Mouse (Mus musculus): Measurements from ENCODE around the gene Pax9.

Pax9 gene

DNA sequence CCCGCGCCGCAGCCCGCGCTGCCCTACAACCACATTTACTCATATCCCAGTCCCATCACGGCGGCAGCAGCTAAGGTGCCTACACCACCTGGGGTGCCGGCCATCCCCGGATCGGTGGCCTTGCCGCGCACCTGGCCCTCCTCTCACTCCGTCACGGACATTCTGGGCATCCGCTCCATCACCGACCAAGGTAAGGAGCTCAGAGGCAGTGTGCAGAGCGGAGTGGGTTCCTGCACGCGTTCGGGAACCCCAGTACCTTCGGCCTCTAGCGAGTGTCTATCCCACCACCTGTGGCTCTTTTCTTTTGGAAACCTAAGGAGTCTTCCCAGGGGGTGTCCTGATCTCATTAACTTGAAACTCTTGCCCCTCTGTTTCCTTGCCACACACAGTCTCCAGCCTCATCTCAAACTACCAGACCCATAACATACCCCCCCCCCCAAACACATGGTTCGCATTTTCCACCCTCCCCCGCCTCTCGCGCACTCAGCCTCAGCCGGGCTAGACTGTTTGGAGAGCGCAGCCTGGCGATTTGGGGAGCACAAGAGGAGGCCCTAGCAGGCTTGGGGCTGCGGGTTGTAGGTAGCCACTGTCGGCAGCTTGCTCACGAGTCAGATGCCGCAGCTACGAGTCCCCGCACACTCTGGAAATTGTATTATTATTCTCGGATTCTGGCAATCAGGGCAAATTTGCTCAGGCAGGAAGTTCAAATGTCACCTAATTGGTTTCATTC, 5.6 kb downstream of the Pax9 start:
- no peak for DNase-seq (ENCODE audit: low spot score)

- DNase-seq (ENCODE audit: low spot score): no peak
These were observed 6.2 kb downstream of the Pax9 start for GRCm38 (mm10) chr12:56697785-56698184.

GRCm38 (mm10) chr12:56698191-56698980, 6.8 kb downstream of the Pax9 start:
- DNase-seq (ENCODE audit: low spot score): no peak

DNA sequence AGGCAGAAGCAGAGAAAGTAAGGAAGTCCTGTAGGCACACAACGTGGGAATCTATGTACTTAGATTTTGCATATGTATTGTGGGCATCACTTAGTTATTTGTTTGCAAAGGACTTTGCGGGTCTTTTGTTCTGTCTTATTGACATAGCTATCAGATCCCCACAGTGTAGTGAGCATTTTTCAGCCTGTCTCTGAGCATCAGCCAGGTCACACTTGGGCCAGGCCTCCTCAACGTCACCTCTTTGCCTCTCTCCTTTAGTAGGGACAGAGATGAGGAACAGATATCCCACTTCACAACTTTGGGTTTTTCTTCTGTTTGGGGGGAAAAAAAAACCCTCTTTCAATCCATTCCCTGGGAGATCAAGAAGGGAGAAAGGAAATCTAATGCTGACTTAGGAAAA, 7.8 kb downstream of the Pax9 start:
- DNase-seq (ENCODE audit: low spot score): no peak

- no peak for DNase-seq (ENCODE audit: low spot score)
These were observed 8.6 kb downstream of the Pax9 start for GRCm38 (mm10) chr12:56699915-56700900.

DNA sequence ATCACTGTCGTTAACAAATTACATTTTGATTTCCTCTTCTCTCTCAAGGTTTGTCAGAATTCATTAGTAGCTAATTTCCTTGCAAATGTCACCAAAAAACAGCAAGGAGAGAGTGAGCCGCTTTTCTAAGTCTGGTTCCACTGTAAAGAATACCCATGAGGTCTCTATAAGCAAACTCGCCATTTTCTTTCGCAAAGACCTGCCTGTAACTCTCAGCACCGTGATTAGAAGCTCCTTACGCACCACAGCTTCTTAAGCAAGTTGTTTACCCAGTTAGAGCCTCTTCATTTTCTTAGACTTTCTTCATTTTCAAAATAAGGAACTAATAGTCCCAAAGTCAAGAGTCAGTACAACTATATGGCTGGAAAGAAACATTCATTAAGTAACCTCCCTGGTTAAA, 9.4 kb downstream of the Pax9 start:
- no peak for DNase-seq (ENCODE audit: low spot score)

DNA sequence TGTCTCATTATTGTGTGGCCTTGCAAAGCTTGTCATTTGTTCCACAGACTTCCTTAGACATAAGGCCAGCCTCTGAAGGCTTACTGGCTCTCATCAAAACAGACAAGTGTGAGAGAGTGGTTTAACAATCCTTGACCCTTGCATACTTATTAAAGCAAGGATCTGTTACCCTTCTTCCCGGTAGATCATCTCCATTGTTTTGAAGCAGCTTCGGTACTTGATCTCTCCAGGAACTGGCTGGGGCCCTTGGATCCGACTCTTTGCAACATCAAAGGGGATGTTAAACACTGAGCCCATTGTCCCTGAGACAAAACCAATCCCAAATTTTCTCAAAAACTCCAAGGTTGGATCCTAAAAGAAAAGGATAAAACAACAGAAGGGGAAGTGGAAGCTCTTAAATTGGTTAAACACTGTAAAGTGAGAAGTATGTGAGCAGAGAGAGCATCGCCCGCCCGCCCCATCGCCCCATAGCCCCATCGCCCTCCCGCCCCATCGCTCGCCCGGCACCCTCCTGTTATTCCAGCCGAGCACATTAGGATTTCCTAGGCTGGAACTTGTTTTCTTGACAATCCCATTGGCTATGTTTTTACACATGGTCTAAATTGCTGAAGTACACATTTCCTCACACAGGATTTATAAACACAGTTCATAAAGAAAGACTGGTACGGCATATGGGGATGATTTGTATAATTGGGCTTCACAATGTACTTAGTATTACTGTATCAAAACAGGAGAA, 26.6 kb downstream of the Pax9 start:
- DNase-seq (ENCODE audit: low spot score): no peak

GRCm38 (mm10) chr12:56718707-56719051, 27.1 kb downstream of the Pax9 start:
- DNase-seq (ENCODE audit: low spot score): no peak

DNA sequence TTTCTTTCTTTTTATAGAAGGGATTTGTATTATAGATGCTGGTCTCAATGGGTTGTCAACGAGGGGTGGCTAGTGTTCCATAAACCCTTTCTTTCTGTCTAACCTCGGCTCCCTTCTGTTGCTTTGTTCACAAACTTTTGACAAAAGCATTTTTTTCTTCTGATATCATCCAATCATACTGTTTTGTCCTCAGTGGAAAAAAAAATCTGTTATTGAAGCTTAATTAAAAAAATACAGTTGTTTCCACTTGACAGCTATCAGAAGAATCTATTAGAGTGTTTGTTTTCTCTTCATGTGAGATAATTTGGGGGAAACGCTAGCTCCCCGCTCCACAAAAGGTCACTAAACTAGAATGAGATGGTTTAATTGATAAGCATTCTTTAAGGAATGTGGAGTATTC, 36.1 kb downstream of the Pax9 start:
- DNase-seq (ENCODE audit: low spot score): no peak

GRCm38 (mm10) chr12:56737104-56737503, 45.5 kb downstream of the Pax9 start:
- no peak for DNase-seq (ENCODE audit: low spot score)

All from spleen, adult 12 weeks (tissue).